Mouse (Mus musculus) urinary bladder, postnatal 36 days (tissue): ENCODE data around the gene Romo1.
"Not testable (repeated sequence)": the region's sequence is repeated elsewhere in the genome, so short reads cannot be mapped to it uniquely, and the experiment has no call there.

Experiments
- DNase-seq, 2 experiments: peaks; one replicate each; pipeline ENCODE4 v3.0.0; 2022; ENCODE audit warnings: low spot score in 2 of 2, mixed read lengths in 1 of 2

Romo1 gene

DNA sequence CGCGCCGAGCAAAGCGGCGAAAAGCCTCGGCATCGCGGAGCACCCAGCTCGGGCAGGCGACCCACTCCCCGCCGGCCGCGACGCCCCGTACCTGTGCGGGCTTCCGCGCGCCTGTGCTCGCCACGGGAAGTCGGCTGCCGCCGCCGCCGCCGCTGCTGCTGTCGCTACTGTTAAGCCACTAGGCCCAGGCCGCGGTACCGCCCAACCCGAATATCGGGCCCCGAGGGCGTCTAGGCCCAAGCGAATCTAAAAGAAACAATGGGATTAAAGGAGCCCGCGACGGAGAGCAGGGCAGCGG, 35.9 kb downstream of the Romo1 start:
- DNase-seq, result no peak

- DNase-seq, result peak; percentile 100
Observed at GRCm38 (mm10) chr2:156180094-156180821, 36.4 kb downstream of the Romo1 start, which contains the start of gene Rbm39. TSS of gene Rbm39 (minus strand) at chr2:156180238.

- DNase-seq, result no peak
Observed at GRCm38 (mm10) chr2:156180824-156181590, 37.2 kb downstream of the Romo1 start.

DNA sequence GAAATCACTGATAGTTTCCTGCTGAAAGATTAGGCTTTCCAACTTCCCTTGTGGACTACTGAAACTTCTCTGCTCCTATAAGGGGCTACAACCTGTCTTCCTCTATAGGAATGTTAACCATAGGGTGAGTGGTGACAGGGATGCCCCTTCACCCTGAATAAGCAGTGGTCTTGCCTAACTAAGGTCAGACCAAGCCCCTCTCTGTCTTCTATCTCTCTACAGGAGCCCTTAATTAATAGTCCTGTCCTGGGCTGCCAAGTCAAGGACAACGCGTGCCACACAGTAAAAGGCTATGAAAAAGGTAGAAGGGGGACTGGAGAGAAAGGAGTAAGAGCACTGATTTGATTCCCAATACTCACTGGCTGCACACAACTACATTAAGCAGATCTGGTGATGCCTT, 37.8 kb downstream of the Romo1 start:
- DNase-seq, result no peak

- DNase-seq, result not testable (repeated sequence)
Observed at GRCm38 (mm10) chr2:156189241-156189640, 45.4 kb downstream of the Romo1 start.

- no peak for DNase-seq
Observed at GRCm38 (mm10) chr2:156190004-156190896, 46.4 kb downstream of the Romo1 start.

DNA sequence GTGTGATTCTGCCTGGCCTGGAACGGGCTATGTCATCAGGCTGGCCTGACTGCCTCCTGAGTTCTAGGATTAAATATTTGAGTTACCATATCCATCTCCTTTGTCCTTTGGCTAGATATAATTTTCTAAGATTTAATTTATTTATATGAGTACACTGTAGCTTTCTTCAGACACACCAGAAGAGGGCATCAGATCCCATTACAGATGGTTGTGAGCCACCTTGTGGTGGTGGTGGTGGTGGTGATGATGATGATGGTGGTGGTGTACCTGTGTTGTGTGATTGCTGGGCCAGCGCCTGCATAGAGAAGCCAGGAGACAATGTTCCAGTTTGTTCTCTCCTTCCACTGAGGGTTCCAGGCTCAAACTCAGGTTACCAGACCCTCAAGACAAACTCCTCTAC, 47.7 kb downstream of the Romo1 start:
- DNase-seq, result no peak

DNA sequence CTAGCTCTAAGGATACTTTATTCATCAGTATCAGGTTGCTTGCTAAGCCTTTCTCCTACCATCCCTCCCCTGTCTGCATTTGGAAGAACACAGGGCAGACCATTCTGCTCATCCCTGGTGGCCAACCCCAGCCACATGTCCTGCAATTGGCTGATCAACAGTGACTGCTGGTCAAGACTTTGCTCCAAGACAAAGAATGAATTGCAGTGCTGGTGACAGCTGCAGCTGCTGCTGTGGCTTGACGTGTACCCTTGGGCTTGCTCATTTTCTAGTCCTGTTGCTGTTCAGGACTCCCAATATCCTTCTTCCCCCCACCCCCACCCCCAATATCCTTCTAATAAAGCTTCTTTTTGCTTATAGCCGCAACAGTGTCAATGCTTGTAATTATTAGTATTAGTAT, 48.2 kb downstream of the Romo1 start:
- DNase-seq, result no peak

- no peak for DNase-seq
Observed at GRCm38 (mm10) chr2:156193066-156193862, 49.4 kb downstream of the Romo1 start.

- DNase-seq, result no peak
Observed at GRCm38 (mm10) chr2:156194571-156194970, 50.7 kb downstream of the Romo1 start.
